Mouse (Mus musculus): ENCODE results near the gene Krtap1-4.

DNA sequence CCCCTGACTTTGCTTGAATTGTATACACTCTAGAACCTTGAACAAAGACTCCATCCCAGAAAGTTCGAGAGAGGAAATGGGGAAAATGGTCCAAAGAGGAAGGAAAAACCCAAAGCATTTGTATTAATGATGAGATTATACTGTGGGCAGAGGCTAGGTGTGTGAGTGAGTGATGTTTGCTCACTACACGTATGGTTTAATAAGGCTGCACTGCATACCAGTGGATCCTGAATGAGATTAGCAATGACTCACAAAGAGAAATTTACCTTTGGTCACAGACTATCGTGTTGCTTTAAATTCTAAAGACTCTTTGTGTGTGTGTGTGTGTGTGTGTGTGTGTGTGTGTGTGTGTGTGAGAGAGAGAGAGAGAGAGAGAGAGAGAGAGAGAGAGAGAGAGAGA is 47.4 kb upstream of the Krtap1-4 start:
- TF ChIP-seq CTCF (IDR thresholded peaks at IDR 0.05; ENCODE audit: low read depth, low read length) (no peak), POLR2A (IDR thresholded peaks at IDR 0.05; ENCODE audit: extremely low read depth, insufficient read depth, low read length) (no peak)
